Mouse (Mus musculus) A20 (cell line): ENCODE results near the gene Ap2m1.
A peak's percentile ranks its signal among the peaks of the same experiment; 100 is the strongest.
"Not testable (repeated sequence)": the region's sequence is repeated elsewhere in the genome, so short reads cannot be mapped to it uniquely, and the experiment has no call there.

Experiments used
- DNase-seq: peaks from one replicate; pipeline ENCODE4 v3.0.0-alpha.2; 2011; ENCODE audit warnings: low read depth, low spot score

Ap2m1 gene

DNA sequence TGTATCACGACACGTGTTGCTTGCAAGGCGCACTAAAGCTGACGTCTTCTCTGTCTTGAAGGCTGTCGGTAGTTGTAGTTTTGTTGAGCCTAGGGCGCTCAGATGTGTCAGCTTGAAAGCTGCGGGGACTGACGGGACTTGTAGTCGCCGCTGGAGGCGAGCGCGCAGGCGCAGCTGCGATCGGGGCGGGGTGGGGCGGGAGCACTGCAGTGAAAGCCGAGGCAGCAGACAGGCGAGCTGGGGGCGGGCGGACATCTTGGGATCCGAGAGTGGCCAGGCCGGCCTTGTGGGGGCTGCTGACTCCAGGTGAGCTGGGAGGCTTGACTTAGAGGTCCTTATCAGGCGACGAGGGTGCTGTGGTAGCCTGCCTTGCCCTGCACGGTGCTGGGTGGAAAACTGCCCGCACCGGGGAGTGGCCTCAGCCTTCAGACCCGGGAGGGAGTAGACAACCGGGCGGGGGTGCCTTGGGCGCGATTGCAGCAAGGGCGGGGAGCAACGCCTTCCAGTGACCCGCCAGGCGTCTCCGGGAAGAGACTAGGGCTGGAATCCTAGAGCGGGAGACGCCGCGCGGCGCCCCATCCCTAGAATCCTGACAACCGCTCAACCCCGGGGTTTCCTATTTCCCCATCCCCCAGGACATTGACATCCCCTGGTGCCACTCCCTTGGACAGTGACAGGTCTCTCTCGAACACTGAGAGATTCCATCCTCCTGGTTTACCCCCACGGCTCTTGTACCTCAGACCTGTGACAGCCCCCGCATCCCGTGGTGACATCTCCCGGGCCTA, at the start of gene Ap2m1:
Gene Ap2m1, plus strand, starts transcription at position 183 of the 785 bp plus-strand sequence.
- DNase-seq = peak; percentile 99

- DNase-seq = no peak
Observed at GRCm38 (mm10) chr16:20486048-20486447, 49.2 kb upstream of the Ap2m1 start.

DNA sequence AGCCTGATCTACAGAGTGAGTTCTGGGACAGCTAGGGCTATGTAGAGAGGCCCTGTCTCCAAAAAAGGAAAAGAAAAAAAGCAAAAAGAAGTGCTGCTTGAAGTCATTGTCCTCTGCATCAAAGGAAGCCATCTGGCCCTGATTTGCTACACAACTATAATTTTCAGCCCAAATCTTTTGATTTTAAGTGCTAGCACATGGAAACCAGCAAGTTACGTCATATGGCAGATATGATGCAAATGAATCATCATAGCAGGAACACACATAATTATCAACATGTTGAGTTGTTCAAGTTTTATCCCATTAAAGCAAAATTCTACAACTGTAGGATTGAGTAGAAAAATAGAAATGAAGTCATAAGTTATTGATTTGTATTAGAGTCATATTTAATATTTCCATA, 47.1 kb upstream of the Ap2m1 start:
- no peak for DNase-seq

- DNase-seq = not testable (repeated sequence)
Observed at GRCm38 (mm10) chr16:20488751-20489150, 46.5 kb upstream of the Ap2m1 start.

- no peak for DNase-seq
Observed at GRCm38 (mm10) chr16:20489233-20489632, 46.0 kb upstream of the Ap2m1 start.

DNA sequence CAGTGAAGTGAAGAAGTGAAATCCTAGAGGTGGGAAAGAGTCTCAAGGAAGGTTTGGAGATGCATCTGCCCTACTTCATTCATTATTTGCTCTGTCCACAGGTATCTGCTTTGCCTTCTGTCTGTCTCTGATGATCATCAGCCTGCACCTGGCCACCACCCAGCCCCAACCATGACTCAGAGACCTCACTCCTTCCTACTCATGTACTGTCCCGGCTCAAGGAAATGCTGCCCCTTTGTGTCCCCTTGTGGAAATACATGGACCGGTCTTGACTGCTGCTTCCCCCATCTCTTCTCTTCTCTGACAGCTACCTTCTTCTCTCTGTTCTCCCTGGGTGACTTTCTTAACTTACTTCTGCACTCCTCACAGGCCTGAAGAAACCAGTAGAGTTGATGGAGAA, 44.7 kb upstream of the Ap2m1 start:
- peak; percentile 16 for DNase-seq

DNA sequence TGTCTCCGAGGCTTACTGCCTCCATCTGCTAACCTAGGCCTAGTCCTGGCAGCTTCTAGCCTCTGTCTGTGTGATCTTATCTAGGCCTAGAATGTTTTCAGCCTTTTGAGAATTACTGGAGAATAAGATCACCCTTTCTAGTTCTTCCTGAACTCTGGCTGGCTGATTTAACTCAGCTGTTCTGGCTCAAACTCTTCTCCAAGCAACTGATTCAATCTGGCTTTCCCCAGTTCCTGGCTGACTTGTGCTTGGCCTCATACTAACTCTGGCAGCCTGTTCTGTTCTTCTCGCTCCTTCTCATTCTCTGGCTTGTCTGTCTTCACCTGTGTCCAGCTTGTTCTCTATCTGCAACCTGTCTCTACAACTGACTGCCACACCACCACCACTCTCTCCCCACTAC, 44.0 kb upstream of the Ap2m1 start:
- no peak for DNase-seq

DNA sequence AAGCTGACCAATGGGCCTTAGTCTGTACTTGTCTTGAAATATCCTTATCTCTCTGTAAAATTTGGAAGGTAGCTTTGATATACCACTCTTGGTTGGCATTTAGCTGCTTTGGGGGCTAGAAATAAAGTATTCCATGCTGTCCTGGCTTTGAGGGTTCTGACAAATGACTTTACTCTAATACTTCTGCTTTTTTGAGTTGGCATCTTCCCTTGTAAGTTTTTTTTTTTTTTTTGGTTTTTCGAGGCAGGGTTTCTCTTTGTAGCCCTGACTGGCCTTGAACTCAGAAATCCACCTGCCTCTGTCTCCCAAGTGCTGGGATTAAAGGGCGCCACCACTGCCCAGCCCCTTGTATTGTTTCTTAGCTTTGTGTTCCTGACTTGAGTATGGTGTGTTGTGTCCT, 41.8 kb upstream of the Ap2m1 start:
- no peak for DNase-seq

DNA sequence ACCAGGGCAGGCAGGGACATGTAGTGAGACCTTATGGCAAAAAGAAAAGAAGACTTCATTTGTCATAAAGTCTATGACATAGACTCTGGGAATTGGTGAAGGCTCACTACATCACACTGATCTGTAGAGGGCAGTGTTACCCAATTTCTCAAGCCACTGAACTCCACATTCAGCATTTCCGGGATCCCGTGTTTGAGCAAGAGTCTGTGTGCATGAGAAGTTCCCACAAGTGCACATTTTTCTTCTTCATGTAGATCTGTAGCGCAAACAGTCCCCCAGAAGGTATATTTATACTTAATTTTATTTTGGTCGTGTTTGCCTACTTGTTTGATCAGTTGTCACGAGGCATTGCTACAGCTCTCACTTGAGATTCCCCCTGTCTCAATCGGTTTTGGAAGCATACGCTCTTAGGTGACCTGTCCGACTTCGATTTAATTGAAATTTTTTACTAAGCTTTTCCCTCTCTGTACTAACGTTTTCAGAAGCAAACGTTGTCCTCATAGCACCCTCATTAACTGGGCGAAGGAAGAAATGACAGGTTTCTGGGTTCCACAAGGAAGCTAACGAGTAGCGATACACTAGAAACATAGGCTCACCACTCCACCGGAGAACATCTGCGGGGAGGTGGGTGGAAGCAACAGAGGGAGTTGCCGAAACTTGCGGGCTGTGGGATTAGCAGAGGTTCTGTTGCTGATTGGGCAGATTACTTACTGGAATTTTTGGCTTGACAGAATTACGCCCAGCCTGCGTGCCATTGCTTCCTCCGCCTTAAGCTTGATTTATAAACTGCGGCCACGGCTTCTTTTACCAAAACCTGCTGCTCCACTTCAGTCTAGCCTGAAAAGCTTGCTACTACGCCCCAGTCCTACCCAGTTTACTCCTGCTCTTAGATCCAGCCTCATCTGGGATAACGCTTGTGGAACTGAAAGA, 38.3 kb upstream of the Ap2m1 start:
- DNase-seq = peak; percentile 78

DNA sequence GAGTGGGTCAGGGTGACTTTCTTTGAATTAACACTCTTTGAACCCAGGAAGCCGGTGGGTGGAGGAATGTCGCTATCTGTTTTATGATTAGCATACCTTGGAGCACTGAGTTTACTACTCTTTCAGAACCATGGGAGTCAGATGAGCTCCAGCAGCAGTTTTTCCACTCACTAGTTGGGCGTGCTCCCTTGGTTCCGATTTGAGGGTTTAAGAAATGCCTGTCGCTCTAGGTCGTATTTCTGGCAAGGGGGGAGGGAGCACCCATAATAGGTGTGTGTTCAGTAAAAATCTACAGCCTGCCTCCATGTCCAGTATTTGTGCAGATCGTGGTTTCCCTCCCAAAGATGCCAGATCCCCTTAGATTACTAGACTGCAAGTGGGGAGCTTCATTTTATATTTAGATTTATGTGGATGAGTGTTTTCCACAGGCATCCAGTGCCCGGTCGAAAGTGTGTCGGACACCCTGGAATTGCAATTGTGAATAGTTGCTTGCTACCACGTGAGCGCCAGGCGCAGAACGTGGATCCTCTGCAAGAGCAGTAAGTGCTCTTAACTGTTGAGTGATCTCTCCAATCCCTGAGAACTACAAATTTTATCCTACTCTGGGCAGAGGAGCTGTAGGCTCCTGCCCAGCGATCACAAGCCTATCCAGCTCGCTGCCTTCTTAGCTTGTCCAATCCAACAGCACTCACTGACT, 37.1 kb upstream of the Ap2m1 start:
- DNase-seq = no peak

DNA sequence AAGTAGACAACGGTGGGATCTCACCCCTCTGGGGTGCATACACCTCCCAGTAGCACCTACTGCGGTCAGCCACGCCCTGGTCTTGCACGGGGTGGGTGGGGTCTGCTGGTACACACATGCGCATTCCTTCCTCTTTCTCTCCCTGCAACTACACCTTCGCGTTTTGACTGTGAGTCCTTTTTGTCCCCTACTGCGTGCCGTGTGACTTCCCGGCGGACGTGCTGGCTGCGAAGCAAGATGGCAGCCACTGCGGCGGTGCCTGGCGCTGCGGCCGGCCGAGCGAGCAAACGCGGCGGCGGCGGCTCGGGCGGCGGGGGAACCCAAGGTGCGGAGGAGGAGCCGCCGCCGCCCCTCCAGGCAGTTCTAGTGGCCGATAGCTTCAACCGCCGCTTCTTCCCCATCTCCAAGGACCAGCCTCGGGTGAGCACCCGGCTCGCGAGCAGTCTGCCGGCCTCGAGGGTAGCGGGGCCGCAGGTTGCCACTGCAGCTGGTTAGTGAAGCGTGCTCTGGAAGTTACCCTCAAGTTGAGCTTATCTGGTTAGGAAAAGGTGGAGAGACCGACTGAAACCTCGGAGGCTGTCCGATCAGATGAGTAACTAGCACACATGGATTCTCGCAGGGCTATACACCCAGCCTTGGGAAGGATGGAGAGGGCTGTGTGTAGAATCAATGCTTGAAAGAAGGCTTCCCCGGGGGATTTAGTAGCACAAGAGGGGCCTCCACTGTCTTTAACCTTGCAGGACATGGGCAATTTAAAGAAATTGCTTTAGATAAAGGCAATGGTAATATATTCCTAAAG, 36.4 kb upstream of the Ap2m1 start, which contains the start of gene Eif2b5:
Gene Eif2b5, plus strand, starts transcription at position 141 of the 799 bp plus-strand sequence.
- peak; percentile 97 for DNase-seq

DNA sequence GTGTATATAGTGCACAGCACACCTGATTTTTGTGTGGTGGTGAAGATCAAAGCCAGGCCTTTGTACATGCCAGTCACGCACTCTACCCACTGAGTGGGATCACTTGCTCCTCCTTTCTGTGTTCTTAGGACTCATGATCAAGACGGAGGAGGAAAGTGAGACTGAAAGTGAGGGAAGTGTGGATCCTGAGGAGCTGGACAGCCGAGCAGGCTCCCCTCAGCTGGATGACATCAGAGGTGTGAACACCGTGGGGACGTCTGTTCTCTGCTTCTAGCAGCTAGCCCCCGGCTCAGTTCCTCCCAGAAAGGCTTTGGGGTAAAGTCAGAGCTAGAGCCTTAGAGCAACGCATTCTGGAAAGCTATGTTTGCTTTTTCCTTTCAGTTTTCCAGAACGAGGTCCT, 29.3 kb upstream of the Ap2m1 start:
- DNase-seq = no peak

- DNase-seq = peak; percentile 27
Observed at GRCm38 (mm10) chr16:20509349-20509748, 25.9 kb upstream of the Ap2m1 start.

- DNase-seq = no peak
Observed at GRCm38 (mm10) chr16:20511277-20511847, 23.9 kb upstream of the Ap2m1 start.

GRCm38 (mm10) chr16:20516032-20516431, 19.2 kb upstream of the Ap2m1 start:
- DNase-seq = no peak

GRCm38 (mm10) chr16:20516726-20517201, 18.5 kb upstream of the Ap2m1 start, which contains the start of gene Dvl3:
Gene Dvl3, plus strand, starts transcription at chr16:20516982.
- peak; percentile 91 for DNase-seq

DNA sequence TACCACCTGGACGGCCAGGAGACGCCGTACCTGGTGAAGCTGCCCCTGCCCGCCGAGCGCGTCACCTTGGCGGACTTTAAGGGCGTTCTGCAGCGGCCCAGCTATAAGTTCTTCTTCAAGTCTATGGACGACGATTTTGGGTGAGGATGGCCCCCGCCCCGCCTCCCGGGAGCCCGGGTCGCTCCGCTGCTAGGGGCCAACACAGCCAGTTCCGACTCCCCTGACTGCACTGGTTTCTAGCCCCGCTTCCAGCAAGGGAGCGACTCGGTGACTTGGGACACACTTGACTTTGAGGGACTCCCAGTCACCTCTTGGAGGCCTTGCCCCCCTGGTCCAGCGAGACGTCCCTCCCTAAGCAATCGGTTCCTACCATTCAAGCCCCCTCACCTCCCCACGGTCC, 18.1 kb upstream of the Ap2m1 start:
- DNase-seq = no peak

DNA sequence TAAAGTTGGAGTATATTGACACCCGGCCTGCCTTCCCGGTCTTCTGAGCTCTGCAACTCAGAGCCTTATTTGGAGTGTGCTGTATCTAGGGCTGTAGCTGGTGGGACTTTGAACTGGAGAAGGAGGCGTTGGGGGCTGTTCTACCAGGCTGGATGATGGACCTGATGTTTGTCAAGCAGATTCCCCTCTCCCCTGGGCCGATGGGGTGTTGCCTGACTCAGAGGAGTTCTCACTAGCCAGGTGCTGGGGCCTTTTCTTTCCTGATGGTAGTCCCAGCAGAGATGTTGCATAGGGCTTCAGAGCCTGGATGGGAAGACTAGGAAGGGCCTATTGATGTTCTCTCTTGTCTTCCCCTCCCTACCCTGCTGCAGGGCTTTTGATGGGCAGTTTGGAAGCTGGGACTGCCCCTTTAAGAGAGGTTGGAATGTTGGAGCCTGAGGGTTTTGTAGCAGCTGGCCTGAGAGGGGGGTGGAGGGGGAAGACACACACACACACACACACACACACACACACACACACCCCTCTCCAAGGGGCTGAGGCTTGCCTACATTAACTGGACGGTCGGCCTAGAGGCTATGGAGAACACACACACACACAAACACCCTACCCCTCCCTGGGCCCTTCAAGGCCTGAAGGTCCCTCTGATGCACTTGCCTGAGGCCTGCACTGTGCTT, 17.4 kb upstream of the Ap2m1 start:
- DNase-seq = peak; percentile 41

DNA sequence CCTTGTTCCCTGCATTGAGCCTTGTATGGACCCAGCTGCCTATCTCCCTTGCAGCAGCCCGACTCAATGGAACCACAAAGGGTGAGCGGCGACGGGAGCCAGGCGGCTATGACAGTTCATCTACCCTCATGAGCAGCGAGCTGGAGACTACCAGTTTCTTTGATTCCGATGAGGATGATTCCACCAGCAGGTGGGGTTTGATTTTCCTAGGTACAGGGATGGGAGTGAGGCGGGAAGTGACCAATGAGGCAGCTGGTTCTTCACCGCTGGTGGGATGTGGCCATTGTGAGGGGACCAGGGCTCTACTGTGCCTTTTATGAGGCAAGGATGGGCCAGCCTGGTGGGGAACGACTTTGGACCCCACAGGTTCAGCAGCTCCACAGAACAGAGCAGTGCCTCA, 11.4 kb upstream of the Ap2m1 start:
- no peak for DNase-seq

DNA sequence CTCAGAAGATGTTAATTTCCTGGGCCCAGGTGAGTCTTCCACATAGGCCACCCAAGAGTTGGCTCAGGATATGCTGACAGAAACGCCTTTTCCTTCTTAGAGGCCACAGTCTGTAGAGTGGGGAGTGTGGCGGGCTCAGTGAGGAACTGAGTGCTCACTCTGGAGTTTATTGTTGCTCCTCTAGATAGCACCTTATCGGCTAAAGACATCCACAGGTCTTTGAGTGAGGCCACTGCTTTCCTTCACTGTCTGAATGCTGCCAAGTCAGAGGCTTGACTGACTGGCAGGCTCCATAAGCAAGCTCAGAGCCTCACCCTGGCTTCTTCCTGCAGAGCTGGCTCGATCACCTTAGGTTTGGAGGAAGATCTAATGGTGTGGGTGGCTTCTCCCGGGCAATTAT, 6.5 kb upstream of the Ap2m1 start:
- no peak for DNase-seq
